Comparison of ENCODE assay signal across 14 mouse cellular contexts in genomic region chr15:93161329-93161728, GRCm38 (mm10).
A peak's percentile ranks its signal among the peaks of the same experiment; 100 is the strongest.
DNase-seq lines count a peak whose midpoint lies in the region; ATAC-seq lines count a peak whose summit lies in the region.
"Had no signal": no experiment of that assay in that cellular context is flagged by ENCODE, and none has a peak within 500 bp of the region (broad histone marks: within the 10 kb centered on the region; RNA-seq: fewer than 3 reads in every experiment).

No protein-coding gene starts in this region.

- no peak for DNase-seq in heart, postnatal 4 days
- DNase-seq in R1 (ENCODE audit: low read depth, low spot score) = peak; percentile 51
- DNase-seq in embryo, embryonic 11 days = peak; percentile 28
- DNase-seq in midbrain, embryonic 10.5 days (ENCODE audit: low spot score) = peak; percentile 43
- DNase-seq in adrenal gland, postnatal 36 days = no peak
- DNase-seq in urinary bladder, postnatal 10 days (ENCODE audit: low spot score) = no peak
- no peak for DNase-seq in right cerebral cortex, postnatal 25 days
- DNase-seq: adrenal gland, adult 2 months; left cerebral cortex, postnatal 4 days had no signal

- 65% methylated on average over 7 of the region's 7 CpGs for WGBS in heart, embryonic 15.5 days
- WGBS in midbrain, embryonic 10.5 days = 63% methylated on average over 7 of the region's 7 CpGs

- no peaks in the 10 kb centered on the region for H3K9me3 ChIP-seq in heart, embryonic 15.5 days (replicated peaks)
- H3K9me3 ChIP-seq in midbrain, embryonic 10.5 days (replicated peaks) = 0 out of 2 replicates have a peak, but pooled peaks cover 4% of the 10 kb centered on the region
- H3K9me3 ChIP-seq: forebrain, embryonic 15.5 days had no signal

- H3K4me2 ChIP-seq in heart, embryonic 15.5 days = no peak overlapping the region
- H3K4me2 ChIP-seq: forebrain, embryonic 15.5 days had no signal

- no peaks in the 10 kb centered on the region for H3K4me1 ChIP-seq in heart, embryonic 15.5 days (replicated peaks)
- H3K4me1 ChIP-seq in midbrain, embryonic 10.5 days = peaks cover 25% of the 10 kb centered on the region

- H3K4me3 ChIP-seq in heart, embryonic 15.5 days = no peak overlapping the region
- no peak overlapping the region for H3K4me3 ChIP-seq in midbrain, embryonic 10.5 days
- H3K4me3 ChIP-seq: forebrain, embryonic 15.5 days had no signal

- H3K9ac ChIP-seq in heart, embryonic 15.5 days = no peak overlapping the region
- H3K9ac ChIP-seq: forebrain, embryonic 15.5 days had no signal

- H3K27me3 ChIP-seq in heart, embryonic 15.5 days = no peaks in the 10 kb centered on the region
- peaks cover 21% of the 10 kb centered on the region; the same call in 1 of the 2 replicates for H3K27me3 ChIP-seq in midbrain, embryonic 10.5 days (ENCODE audit: low read depth, poor library complexity, severe bottlenecking)
- H3K27me3 ChIP-seq: CH12.LX; forebrain, embryonic 15.5 days had no signal

- no peak for ATAC-seq in heart, embryonic 15.5 days (replicated peaks; ENCODE audit: insufficient number of reproducible peaks, insufficient read depth, low FRiP score, low read depth)
- ATAC-seq: forebrain, embryonic 15.5 days; intestine, embryonic 16.5 days; Patski had no signal

- H3K27ac ChIP-seq in heart, embryonic 15.5 days = peak overlapping the region; percentile 70; the same call in 1 of the 2 replicates
- no peak overlapping the region; the same call in 1 of the 2 replicates for H3K27ac ChIP-seq in midbrain, embryonic 10.5 days (replicated peaks)
- H3K27ac ChIP-seq: forebrain, embryonic 15.5 days had no signal

- H3K36me3 ChIP-seq in heart, embryonic 15.5 days = no peaks in the 10 kb centered on the region
- no peaks in the 10 kb centered on the region for H3K36me3 ChIP-seq in midbrain, embryonic 10.5 days
- H3K36me3 ChIP-seq: forebrain, embryonic 15.5 days had no signal

Comparison
In these comparisons a context has a peak if more than half of its experiments do, and no peak if none do; other contexts are left out.
1. DNase-seq: peak in R1 (single experiment), embryo, embryonic 11 days (single experiment) and midbrain, embryonic 10.5 days (single experiment); none in heart, postnatal 4 days (single experiment), adrenal gland, postnatal 36 days (0 of 2), urinary bladder, postnatal 10 days (single experiment) and right cerebral cortex, postnatal 25 days (single experiment).